Mouse (Mus musculus) urinary bladder, postnatal 36 days (tissue): ENCODE results near the gene Calhm2.
"Not testable (repeated sequence)": the region's sequence is repeated elsewhere in the genome, so short reads cannot be mapped to it uniquely, and the experiment has no call there.

ENCODE experiments used
- DNase-seq, 2 experiments: peaks; one replicate each; pipeline ENCODE4 v3.0.0; 2022; ENCODE audit warnings: low spot score in 2 of 2, mixed read lengths in 1 of 2

The Calhm2 gene

GRCm38 (mm10) chr19:47151332-47152061, 13.4 kb upstream of the Calhm2 start:
- no peak for DNase-seq

DNA sequence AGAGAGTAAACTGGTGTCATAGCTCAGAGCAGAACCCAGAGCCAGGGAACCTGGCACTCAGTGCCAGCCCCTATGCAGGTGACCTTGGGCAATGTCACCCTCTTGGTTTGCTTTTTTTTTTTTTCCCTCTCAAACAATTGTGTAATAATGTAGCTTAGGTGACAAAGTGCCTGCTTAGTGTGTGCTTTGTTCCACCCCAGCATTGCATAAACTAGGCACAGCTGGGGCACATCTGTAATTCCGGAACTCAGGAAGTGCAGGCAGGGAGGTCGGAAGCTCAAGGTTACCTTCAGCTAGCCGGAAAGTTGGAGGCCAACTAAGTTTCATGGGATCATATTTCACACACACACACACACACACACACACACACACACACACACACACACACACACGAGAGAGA, 11.8 kb upstream of the Calhm2 start:
- no peak for DNase-seq

DNA sequence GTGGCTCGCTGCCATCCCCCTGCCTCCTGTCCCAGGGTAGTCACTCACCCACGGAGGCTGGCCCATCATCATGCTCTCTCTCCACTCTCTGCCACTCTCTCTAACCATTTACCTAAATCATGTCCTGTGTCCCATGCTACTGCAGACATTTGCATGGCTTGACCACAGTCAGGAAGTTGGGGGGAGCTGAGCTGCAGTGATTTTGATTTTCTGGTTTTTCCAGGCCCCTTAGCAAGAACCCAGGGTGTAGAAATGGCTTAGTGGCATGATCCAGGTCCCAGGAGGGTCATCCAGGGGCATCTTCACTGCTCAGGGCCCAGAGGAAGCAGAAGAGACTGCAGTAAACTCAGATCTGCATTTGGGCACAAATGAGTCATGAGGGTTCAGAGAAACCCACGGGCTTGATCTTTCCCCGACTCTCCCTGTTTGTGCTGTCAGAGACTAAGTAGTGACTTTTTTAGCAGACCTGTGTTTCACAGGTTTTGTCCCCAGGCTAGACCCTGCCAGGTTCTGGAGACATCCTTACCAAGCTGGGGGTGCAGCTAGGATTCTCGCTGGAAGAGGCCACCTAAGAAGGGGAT, 10.3 kb upstream of the Calhm2 start:
- no peak for DNase-seq

DNA sequence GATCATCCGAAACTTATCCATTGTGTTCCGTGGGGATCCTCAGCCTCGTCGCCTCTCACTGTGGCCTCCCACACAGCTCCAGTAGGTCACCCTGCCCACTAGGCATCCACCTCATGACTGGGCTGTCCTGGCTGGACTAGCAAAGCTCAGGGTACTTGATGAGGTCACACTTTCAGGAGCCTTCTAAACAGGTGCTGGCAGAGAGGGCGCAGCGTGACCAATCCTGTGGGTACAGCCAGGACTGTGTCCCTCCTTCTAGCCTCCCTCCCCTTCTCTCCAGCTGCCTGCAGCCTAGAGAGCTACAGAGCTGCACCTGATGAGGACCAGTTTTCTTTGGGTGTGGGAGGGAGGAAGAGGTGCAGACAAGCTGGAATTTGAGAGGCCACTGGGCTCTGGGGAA, 6.1 kb upstream of the Calhm2 start, which contains the start of gene Calhm1:
Gene Calhm1, minus strand, starts transcription at position 101 of the 400 bp plus-strand sequence.
- no peak for DNase-seq

GRCm38 (mm10) chr19:47142438-47142837, 4.3 kb upstream of the Calhm2 start:
- no peak for DNase-seq

DNA sequence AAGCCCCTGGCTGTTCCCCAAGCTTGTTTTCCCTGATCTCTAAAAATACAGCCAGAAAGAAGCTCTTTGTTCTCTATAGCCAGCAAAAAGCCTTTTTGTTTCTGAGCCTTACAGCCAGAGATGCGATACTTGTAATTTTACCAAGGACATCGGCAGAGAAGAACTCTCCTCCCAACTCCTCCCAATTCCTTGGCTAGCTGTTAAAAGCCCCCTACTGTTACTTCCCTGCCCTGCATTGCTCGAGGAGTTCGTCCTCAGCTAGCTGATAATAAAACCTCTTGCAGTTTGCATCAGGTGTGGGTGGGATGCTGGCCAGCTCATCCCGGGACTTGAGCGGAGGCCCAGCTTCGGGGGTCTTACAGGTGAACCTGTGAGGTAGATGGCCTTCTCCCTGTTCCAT, 1.5 kb upstream of the Calhm2 start:
- not testable (repeated sequence) for DNase-seq

DNA sequence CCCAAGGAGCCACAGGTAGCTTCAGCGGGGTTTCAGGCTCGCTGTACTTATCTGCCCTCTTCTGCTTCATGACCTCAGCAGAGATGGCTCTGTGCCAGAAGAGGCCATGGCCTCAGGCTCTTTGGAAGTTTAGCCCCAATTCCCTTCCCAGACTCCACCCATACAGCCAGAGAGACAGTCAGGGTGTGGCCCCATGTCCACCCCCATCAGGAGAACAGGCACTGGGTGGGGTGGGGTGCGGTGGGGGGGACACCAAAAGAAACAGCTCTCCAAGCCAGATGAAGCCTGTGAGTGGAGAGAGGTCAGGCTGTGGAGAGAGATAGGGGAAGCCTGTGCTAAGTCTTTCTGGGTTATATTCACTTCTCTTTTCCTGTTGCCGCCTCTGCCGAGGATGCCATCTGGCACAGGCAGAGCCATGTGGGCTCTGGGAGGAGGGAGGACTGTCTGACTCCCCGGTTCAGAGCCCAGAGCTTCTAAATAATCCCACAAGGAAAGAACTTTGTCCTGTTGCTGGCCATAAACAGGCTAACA, 978 bp downstream of the Calhm2 start:
- peak; percentile 18 to 63 for DNase-seq

DNA sequence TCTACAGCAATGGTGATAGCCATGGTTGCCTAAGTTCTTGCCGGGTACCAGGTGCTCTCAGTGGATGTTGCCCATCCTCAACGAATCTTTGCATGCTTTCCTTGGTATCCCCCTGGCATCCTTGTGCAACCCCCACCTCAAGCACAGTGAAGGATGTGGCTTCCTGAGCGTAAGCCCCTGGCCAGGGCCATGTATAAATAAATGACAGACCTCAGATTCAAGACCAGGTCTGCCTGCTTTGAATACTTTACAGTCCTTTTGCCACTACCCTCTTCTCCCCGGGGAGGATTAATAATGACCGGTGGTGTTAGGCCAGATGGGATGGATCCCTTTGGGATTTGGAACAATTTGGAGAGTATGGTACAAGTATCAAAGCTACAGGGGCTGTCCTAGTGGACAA, 1.9 kb downstream of the Calhm2 start:
- no peak for DNase-seq

GRCm38 (mm10) chr19:47135568-47135967, 2.5 kb downstream of the Calhm2 start:
- no peak for DNase-seq

- no peak for DNase-seq
These were observed 4.9 kb downstream of the Calhm2 start for GRCm38 (mm10) chr19:47133161-47133560.

DNA sequence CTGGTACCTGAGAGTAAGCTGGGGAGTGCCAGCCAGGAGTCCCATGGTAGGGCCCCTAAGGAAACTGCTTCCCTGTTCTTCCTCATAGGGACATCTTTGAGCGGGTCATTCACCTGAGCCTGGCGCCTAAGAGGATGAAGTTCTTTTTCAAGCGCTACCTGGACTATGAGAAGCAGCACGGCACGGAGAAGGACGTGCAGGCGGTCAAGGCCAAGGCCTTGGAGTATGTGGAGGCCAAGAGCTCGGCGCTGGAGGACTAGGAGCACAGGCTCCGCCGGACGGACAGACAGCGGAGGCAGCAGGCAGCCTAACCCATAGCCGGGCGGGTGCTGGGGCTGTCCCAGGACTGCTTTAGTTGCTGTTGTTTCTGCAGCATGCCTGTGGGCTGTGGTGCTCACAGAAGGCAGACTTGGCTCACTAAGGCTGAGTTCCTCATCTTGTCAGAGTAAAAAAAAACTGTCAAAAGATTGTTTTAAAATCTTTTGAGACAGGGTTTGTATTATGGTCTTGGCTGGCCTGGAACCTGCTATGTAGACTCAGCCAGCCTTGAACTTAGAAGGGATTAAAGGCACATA, 7.5 kb downstream of the Calhm2 start:
- DNase-seq: no peak

GRCm38 (mm10) chr19:47128835-47129234, 9.3 kb downstream of the Calhm2 start:
- DNase-seq: no peak

- DNase-seq: no peak
These were observed 9.9 kb downstream of the Calhm2 start for GRCm38 (mm10) chr19:47128164-47128563.

GRCm38 (mm10) chr19:47122802-47123201, 15.3 kb downstream of the Calhm2 start:
- no peak for DNase-seq

DNA sequence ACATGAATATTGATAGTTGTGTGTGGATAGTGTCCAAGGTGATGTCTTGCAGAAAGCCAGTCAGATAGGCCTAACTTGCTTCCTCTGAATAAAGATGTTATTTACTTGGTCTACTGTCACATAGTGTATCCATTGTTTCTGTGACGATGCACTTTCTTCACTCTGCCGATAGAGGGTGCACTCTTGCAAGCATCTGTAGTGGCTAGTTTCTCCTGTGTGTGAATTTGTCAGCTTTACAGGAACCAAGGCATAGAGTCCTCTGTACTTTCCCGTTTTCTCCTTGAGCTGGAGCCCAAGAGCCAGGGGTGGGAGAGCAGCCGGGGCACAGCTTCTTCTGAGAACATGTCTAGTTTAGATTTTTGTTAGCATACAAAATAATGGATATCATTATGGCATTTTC, 17.0 kb downstream of the Calhm2 start:
- no peak for DNase-seq

GRCm38 (mm10) chr19:47118634-47119033, 19.5 kb downstream of the Calhm2 start:
- DNase-seq: no peak

GRCm38 (mm10) chr19:47104641-47105271, 33.3 kb downstream of the Calhm2 start:
- DNase-seq: no peak

GRCm38 (mm10) chr19:47101080-47101479, 37.0 kb downstream of the Calhm2 start:
- DNase-seq: no peak

DNA sequence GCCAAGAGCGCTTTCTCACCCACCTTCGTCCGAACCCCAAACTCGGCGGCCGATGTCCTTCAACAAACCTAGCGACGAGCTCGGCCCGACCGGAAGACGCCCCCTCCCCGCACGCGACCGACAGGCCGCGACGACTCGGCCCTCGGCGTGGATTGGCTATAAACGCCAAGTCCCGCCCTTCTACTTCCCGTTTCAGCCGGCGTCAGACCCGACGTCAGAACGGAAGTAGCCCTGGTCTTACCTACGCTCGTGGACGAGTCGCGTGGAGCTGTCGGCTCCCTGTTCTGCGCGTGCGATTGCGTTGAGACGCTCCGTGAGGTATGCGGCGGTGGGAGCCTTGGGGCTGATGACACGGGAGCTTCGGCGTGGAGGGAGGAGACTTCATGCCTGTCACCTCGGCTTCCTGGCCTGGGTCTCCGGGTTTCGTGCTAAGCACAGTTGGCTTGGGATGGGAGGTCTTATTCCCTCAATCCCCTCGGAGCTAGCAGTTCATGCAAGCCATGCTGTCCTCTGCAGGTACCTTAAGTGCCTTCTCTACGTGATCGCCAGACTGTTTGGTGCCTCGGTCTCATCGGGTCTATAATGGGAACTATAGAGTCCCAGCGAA, 47.4 kb downstream of the Calhm2 start, which contains the start of the genes Usmg5 and Pdcd11:
Gene Usmg5, minus strand, starts transcription at position 98 of the 607 bp plus-strand sequence.
Gene Pdcd11, plus strand, starts transcription at position 219 of the 607 bp plus-strand sequence.
- peak; percentile 92 to 95 for DNase-seq

DNA sequence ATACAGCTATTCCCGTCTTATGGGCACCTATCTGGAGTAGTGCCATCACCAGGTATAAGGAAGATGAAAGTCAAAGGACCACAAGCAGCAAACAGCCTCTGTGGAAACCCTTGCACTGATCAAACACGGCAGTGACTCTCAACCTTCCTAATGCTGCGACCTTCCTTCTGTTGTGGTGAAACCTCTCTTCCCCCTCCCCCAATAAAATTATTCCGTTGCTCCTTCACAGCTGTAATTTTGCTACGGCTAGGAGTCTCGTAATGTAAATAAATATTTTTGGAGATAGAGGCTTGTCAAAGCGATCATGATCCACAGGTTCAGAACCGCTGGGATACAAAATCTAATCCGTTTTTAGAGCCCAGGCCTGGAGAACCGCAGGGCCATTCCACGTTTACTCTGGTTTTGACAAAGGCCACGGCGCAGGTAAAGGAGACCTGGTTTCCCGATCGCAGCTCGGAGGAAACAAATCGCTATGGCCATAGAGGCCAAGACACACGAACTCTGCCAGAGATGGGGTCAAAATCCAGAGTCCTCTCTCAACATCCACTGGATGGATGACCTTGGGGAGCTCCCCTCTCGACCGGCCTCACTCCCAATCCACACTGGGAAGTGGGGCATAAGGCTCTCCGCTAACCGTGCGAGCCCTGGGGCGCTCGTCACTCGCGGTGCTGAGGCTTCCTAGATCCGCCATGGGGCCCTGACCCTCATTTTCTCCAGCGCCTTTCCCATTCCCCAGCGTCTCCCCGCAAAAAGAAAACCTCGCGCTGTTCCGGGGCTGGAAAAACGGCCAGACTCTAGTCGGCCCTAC, 48.2 kb downstream of the Calhm2 start:
- peak in 1 of 2 experiments; percentile 6 for DNase-seq

GRCm38 (mm10) chr19:47088226-47088625, 49.9 kb downstream of the Calhm2 start:
- DNase-seq: no peak
